Mouse (Mus musculus) testis, adult 2 months (tissue): ENCODE results near the gene Gatm.

Experiments
- CTCF ChIP-seq: fragments of 200-500 bp; IDR thresholded peaks from 2 replicates; pipeline ENCODE4 v1.5.1; 2012; ENCODE audit warnings: low read depth, mild to moderate bottlenecking, inconsistent platforms, low read length, moderate library complexity; ENCODE audit not compliant: control insufficient read depth, insufficient read depth, insufficient replicate concordance
- POLR2A ChIP-seq: fragments of 200-500 bp; IDR thresholded peaks from 2 replicates; pipeline ENCODE4 v1.6.1; 2012; ENCODE audit warnings: low read depth, mild to moderate bottlenecking, inconsistent platforms, low read length, moderate library complexity; ENCODE audit not compliant: control insufficient read depth

DNA sequence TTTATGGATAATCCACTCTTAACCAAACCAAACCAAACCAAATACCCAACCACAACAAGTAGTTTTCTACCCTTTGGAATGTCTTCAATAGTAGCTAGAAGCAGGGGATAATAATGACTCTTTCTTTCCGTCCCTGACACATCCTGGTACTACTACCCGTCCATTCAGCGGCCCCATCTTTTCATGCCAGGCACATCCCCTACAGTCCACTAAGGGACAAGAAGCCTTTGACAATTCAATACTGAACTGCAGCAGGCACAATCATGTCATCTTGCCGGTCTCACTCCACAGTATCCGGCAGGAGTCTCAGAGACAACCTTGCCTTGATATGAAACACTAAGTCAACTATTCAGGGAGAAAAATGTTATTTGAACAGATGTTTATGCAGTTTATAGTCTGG is 5.3 kb downstream of the Gatm start:
- TF ChIP-seq CTCF (no peak), POLR2A (no peak)
